Mouse (Mus musculus): ENCODE results near the gene Fam120a. TPM values are rescaled to one million over a fixed set of nuclear protein-coding genes. Genes with fewer than 3 reads are reported as not detected.

The Fam120a gene
- total and polyA plus RNA-seq, 3 experiments, result 66.2 to 119 (median 82.7) TPM

DNA sequence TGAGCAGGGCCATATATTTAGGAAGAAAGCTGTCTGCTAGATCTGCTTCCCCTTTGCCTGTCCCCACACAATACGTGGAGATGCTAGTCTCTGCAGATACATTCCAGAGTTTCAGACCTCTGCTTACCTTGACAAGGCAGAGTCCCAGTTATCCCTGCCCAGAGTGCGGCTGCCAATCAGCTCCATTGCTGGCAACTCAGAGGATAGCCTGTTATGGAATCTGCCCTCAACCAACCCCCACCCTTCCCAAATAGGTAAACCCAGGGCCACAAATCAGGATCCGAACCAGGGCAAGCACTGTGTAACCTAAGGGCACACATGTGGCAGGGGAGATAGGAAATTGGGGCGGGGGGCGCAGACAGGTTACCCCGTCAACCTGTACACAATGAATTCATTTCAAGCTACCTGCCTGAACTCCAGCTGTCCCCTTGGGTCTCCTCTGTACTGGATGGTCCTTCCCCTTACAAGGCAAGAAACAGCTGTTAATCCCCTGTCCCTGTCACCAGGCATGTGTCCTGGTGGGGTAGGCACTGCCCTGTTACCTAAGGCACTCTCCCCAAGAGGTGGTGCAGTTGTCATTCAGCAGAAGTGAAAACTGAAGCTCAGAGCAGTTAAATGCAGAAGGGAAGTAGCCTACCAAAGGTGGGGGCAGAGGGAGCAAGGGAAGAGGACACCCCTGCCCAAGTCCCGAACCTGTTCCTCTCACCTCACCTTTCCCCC, 95.8 kb downstream of the Fam120a start:
- Histone ChIP-seq H3K27ac (ENCODE audit: control insufficient read depth, low read depth, low read length) (no peak overlapping the region), H3K36me3 (ENCODE audit: control insufficient read depth in 1 of 2, insufficient read depth in 2 of 2, low read length in 2 of 2) (peaks cover 0 to 12% of the 10 kb centered on the region in 2 experiments; a peak in 2 of 4 replicates), H3K79me2 (ENCODE audit: control insufficient read depth, insufficient read depth, low read length, poor library complexity) (peaks cover 44% of the 10 kb centered on the region), H3K9me3 (replicated peaks; ENCODE audit: insufficient read depth, low read length) (no peaks in the 10 kb centered on the region), H3K9ac (ENCODE audit: control insufficient read depth, low read depth, low read length, poor library complexity, severe bottlenecking) (peak overlapping the region; percentile 98), H3K4me3 (ENCODE audit: control insufficient read depth in 1 of 2, insufficient read depth in 1 of 2, low read depth in 2 of 2, low read length in 2 of 2) (peak overlapping the region; percentile 90 to 95), H3K27me3 (ENCODE audit: control insufficient read depth in 1 of 2, insufficient read depth in 2 of 2, low read length in 2 of 2) (no peaks in the 10 kb centered on the region), H3K4me1 (ENCODE audit: control insufficient read depth in 1 of 2, insufficient read depth in 2 of 2, low read length in 2 of 2) (peaks cover 16 to 26% of the 10 kb centered on the region in 2 experiments)
- DNase-seq (ENCODE audit: low read depth, low spot score), result peak; percentile 57
- TF ChIP-seq KAT2A (conservative IDR thresholded peaks at IDR 0.05; ENCODE audit: low read depth, low read length) (no peak), ETS1 (IDR thresholded peaks at IDR 0.05; ENCODE audit: low read depth, low read length) (no peak), MAZ (IDR thresholded peaks at IDR 0.05; ENCODE audit: low read depth, low read length) (peak; percentile 57; the same call in 1 of the 2 replicates), SIN3A (IDR thresholded peaks at IDR 0.05; ENCODE audit: low read length) (0 out of 2 replicates have a peak, but pooled peaks have one; percentile 35), GATA1 (IDR thresholded peaks at IDR 0.05; ENCODE audit: low read depth, low read length) (no peak), NELFE (IDR thresholded peaks at IDR 0.05; ENCODE audit: low read depth, low read length) (peak; percentile 33; the same call in 1 of the 2 replicates), MXI1 (IDR thresholded peaks at IDR 0.05; ENCODE audit: low read depth, low read length) (peak; percentile 20; the same call in 1 of the 2 replicates), EP300 (IDR thresholded peaks at IDR 0.05; ENCODE audit: low read depth in 1 of 2, low read length in 2 of 2) (0 out of 4 replicates have a peak, but pooled peaks of 1 of the 2 experiments have one; percentile 20), CTCF (IDR thresholded peaks at IDR 0.05 in 2 of 3, conservative IDR thresholded peaks at IDR 0.05 in 1 of 3; ENCODE audit: control insufficient read depth in 1 of 3, insufficient read depth in 1 of 3, low read depth in 2 of 3, low read length in 3 of 3, poor library complexity in 1 of 3, severe bottlenecking in 1 of 3) (peak in 1 of 3 experiments; percentile 11; a peak in 1 of 6 replicates), RAD21 (IDR thresholded peaks at IDR 0.05; ENCODE audit: low read depth, low read length) (peak; percentile 19)

DNA sequence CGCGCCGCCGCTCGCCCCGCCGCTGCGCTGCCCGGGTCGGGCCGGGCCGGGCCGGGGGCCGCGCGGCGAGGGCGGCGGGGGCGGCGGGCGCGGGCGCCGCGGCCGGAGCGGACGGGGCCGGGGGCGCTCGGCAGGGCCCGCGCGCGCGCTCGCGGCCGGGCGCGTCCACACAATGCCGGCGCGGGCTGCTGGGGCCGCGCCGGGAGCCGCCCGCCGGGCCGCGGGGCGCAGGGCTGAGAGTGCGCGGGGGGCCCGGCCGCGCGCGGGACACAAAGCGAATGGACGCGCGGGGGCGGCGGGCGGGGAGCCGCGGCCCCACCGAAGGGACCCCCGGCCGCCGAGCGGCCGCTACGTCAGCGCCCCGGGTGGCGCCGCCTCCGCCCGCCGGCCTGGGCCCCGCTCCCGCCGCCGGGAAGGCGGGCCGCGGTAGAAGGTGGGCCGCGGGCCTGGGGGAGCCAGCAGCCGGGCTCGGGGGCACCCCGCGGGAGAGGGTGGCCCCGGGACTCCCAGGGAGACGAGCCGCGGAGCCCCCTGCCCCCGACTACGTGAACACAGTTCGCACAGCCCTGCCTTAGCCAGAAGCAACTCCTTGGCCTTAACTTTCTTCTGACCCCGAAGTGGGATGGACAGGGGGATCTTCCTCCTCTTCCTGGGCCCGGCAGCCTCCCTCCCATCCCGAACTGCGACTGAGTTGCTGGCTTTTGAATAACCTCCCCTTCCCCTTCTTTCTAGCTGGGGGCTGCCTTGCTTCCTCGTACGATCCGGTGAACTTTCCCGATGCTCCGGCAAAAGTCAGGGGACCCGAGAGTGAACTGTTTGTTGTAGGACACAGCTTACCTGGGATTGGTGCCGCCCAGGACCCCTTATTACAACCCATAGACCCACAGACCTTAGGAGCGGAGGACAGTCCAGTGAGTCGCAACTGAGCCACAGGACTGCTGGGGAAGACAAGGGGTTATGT, 96.8 kb downstream of the Fam120a start, which contains the start of gene Phf2:
Gene Phf2 (minus strand): TSS at position 349 of the 961 bp plus-strand sequence.
- Histone ChIP-seq H3K36me3 (ENCODE audit: control insufficient read depth in 1 of 2, insufficient read depth in 2 of 2, low read length in 2 of 2) (peaks cover 0 to 12% of the 10 kb centered on the region in 2 experiments; a peak in 2 of 4 replicates), H3K9ac (ENCODE audit: control insufficient read depth, low read depth, low read length, poor library complexity, severe bottlenecking) (peak within 1 kb of the TSS; percentile 98), H3K27ac (ENCODE audit: control insufficient read depth, low read depth, low read length) (peak within 1 kb of the TSS; percentile 53), H3K9me3 (replicated peaks; ENCODE audit: insufficient read depth, low read length) (no peaks in the 10 kb centered on the region), H3K79me2 (ENCODE audit: control insufficient read depth, insufficient read depth, low read length, poor library complexity) (peaks cover 47% of the 10 kb centered on the region), H3K4me3 (ENCODE audit: control insufficient read depth in 1 of 2, insufficient read depth in 1 of 2, low read depth in 2 of 2, low read length in 2 of 2) (peak within 1 kb of the TSS; percentile 90 to 96), H3K4me1 (ENCODE audit: control insufficient read depth in 1 of 2, insufficient read depth in 2 of 2, low read length in 2 of 2) (peaks cover 16 to 29% of the 10 kb centered on the region in 2 experiments), H3K27me3 (ENCODE audit: control insufficient read depth in 1 of 2, insufficient read depth in 2 of 2, low read length in 2 of 2) (no peaks in the 10 kb centered on the region)
- TF ChIP-seq RAD21 (IDR thresholded peaks at IDR 0.05; ENCODE audit: low read depth, low read length), result no peak
- TF ChIP-seq CHD1 (IDR thresholded peaks at IDR 0.05; ENCODE audit: low read depth, low read length), result no peak
- no peak for TF ChIP-seq NELFE (IDR thresholded peaks at IDR 0.05; ENCODE audit: low read depth, low read length)
- TF ChIP-seq GABPA (IDR thresholded peaks at IDR 0.05; ENCODE audit: low read depth, low read length), result no peak
- TF ChIP-seq UBTF (IDR thresholded peaks at IDR 0.05; ENCODE audit: borderline replicate concordance, insufficient read depth, low read depth, low read length), result peak; percentile 78; the same call in 1 of the 2 replicates
- no peak for TF ChIP-seq MYC (IDR thresholded peaks at IDR 0.05; ENCODE audit: low read depth, low read length)
- peak; percentile 61 for DNase-seq (ENCODE audit: low read depth, low spot score)

Measured in MEL (cell line).